Mouse (Mus musculus) liver, adult (tissue): ENCODE results near the gene Fnbp1l.

Source experiments
- GATA4 ChIP-seq: IDR thresholded peaks from 2 replicates; pipeline ENCODE4 v1.6.1; 2014; ENCODE audit warnings: mild to moderate bottlenecking, low read length; ENCODE audit not compliant: insufficient replicate concordance

Gene Fnbp1l

DNA sequence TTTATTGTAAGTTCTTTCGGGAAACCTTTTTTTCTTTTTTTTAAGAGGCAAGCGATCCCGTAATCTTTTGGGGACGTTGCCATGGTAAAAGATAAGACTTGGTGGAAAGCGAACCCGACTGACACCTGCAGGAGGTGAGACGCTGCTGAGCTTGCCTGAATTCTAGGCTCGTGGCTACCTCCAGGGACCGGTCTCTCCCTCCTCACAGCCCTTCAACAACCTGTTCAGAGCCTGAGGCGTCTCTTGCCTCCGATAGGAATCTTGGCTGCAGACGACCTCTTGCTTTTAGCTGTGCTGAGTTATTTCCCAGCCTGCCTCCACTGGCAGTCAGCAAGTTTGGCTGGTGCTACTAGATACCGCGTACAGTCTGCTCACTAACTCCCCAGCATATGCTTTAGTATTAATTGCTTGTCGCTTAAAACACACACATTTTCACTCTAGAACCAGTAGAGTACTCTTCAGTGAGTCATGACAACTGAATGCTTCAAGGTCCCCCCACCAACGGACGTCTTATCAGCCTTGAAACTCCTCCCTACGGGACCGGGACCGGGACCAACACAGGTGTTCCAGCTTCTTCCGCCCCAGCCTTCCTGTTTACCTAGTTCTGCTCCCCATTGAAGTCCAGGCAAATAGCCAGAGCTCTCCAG lies 893 bp upstream of the Fnbp1l start:
- peak; percentile 55; the same call in 1 of the 2 replicates for TF ChIP-seq GATA4

DNA sequence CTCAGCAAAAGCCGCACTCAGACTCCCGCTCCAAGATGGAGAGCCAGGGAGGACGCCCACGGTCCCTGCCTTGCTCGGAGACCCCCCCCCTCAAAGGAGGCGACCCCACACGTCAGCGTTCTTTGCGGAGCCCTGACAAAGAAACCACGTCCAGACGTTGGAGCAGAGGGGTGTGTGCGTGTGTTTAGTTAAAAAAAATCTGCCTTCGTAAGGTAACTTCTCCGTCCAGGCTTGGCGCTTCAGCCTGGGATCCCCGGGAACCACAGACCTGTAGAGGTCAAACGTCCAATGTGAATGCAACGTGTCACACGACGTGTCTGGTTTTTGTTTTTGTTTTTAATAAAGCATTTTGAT lies 393 bp upstream of the Fnbp1l start:
- TF ChIP-seq GATA4 = no peak

DNA sequence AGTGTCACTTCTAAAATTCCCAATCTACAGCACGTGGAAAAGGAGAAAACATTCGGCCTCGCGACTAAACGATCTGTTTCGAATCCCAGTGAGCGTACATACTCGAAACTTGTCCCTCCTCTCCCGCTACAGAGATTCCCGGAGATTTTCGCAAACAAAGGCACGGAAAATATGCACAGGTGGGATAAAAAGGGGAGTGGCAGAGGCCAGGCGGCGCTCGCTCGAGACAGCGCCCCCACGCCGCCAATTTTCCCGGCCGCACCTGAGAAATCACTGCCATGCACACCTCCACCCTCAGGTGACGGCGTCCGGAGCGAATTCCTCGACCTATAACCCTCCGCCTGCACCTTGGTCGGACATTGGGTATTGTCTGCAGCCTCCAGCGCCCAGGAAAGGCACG lies 1.1 kb downstream of the Fnbp1l start:
- TF ChIP-seq GATA4 = no peak

DNA sequence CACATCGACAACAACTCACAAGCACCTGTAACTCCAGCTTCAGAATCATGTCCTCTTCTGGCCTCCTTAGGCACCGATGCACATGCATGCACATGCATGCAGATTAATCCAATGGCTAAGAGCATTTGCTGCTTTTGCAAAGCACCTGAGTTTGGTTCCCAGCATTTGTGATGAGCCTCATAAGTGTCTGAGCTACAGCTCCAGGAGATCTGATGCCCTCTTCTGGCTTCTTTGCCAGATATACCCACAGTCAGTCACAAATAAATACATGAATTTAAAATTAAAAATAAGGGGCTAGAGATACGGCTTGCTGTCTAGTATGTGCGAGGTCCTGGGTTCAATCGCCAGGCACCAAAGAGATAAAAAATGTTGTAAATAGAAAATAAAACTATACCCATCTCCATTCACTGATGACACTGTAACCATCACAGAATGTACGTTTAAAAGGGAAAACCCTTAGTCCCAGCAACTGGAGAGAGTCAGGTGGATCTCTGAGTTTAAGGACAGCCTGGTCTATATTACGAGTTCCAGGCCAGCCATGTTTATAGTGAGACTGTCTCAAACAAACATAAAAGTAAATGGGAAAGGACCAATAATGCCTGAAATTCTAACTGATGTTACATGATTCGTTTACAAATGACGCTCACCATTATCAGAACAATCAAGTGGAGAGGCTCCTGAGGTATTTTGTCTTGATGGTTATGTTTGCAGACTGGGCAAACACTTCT lies 1.7 kb downstream of the Fnbp1l start:
- TF ChIP-seq GATA4 = no peak

DNA sequence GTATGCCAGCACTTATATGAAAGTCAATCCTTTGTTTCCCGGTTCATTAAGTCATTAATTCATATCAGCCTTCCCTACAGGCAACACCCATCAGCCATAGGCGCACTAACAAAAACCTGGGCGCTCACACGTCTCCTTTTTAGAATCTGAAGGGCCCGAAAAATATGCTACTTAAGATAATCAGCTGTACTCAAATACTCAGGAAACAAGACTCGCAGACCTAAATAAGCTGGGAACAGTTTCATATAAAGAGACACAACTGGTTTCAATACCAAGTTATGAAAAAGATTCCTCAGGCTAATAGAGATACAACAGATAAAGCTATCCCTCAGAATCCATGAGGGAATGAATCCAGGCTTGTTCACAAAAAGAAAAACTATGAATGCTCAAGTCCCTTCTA lies 7.0 kb downstream of the Fnbp1l start:
- TF ChIP-seq GATA4 = no peak

DNA sequence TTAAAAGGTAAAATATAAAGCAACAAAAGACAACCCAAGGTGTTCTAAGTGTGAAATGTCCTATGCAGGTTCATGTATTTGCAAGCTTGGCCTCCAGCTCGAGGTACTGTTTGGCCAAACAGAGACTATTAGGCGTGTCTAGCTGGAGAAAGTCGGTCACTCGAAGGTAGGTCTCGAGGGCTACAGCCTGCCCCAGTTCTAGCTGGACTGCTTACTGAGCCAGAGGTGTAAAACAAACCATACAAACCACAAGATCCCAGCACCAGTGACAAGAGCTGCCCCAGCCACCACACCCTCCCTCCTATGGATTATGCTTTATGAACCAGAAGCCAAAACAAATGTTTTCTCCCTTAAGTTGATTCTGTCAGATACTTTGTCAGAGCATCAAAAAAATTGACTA lies 7.8 kb downstream of the Fnbp1l start:
- TF ChIP-seq GATA4 = no peak

DNA sequence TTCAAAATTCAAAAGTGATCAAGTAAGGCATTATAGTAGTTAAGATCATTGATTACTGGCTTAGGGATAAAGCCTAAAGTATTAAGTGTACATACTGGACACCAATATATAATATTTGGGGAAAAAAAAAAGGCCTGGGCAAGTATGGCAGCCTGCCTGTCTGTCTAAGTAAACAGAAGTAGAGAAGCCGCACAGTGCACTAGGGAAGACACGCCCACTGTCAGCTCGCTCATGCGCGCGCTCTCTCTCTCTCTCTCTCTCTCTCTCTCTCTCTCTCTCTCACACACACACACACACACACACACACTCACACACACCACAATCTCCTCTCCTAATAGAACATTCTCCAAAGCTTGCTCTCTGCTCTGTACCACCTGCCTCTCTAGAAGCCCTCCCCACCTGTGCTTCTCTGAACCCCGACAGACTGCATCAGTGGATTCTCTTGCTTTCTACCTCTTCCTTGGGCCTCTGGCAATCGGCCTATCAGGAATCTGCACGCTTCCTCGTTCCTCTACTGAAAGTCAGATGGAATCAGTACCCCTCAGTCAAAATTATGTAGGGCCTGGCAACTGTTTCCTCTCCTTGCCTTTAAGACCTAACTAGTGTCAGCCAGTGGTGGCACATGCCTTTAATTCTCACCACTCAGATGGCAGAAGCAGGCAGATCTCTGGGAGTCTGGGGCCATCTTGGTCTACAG lies 13.3 kb downstream of the Fnbp1l start:
- no peak for TF ChIP-seq GATA4

DNA sequence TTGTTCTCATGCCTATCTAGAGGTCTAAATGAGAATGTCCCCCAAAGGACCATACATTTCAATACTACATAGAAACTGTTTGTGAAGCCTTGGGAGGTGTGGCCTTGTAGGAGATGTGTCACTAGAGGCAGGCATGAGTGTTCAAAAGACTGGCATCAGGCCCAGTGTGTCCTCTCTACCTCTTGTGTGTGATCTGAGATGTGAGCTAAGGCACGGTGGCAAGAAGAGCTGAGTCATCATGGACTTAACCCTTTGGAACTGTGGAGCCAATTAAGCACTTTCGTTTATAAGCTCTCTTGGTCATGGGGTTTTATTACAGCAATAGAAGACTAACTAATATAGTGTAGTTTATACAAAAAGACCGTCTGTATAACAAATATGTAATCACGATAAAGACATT lies 16.3 kb downstream of the Fnbp1l start:
- TF ChIP-seq GATA4 = no peak

DNA sequence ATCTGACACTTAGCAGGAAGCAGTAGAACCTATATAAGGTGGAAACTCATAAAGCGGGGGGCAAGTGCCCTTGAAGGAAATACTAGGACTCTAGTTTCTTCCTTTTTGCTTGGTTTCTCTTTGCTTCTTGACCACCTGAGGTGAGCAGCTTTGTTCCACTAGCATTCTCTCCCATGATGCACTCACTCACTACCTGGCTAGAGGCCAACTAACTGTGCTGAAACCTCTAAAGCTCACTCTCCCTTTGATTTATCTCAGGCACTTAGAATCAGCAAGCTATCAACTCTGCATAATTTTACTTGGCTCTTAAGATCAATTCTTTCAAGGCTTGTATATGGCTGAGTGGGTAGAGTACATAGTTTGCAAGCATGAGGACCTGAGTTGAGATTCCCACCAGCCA lies 17.1 kb downstream of the Fnbp1l start:
- no peak for TF ChIP-seq GATA4

DNA sequence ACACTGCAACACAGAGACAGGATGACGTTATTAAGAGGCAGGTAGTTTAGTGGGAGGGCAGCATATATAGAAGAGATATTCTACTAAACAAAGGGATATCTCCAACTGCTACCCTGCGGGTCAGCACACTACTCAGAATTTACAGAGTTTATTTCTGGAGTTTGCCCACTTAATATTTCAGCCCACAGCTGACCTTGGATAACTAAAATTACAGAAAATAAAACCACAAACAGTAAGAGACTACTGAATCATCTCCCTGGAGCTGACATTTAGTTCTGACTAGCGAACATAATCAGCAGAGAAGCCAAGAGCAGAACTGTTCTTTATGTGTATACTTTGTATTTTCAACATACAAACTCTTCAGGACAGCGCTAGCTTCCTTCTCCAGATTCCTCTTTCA lies 20.2 kb downstream of the Fnbp1l start:
- TF ChIP-seq GATA4 = no peak

DNA sequence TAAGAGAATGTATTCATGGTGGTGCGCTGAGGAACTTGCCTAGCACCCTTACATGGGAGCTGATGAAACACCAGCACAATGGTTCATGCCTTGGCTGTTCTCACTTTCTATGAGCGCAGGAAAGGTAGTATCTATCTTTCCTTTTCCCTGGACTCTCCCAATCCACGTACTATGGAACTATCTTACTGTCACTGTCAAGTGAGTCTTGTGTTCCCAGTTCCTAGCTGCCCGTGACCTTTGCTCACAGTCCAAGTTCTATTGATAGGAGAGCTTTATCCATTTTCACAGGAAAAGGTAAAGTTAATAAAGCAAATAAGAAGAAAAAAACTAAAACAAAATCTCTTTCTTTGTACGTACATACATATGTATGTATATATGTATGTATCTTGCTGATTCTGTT lies 28.7 kb downstream of the Fnbp1l start:
- TF ChIP-seq GATA4 = peak; percentile 8; the same call in 1 of the 2 replicates

DNA sequence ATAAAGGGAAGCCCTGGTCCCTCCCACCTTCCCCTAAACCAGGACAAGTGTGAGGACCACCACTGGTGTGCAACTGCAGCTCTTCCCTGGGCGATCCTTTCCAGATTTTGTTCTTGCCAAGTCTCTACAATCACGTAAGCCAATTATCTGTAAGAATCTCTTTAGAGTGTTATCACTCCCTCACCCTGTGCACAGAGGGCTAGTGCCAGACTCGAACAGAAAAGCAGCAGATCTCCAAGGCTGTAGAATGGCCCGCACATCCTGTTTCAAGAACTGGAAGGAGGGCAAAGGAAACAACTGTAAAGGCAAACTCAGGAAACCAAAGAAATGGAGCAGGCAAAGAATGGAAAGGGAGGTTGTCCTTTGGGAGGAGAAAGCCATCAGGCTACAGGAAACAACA lies 29.2 kb downstream of the Fnbp1l start:
- no peak for TF ChIP-seq GATA4

DNA sequence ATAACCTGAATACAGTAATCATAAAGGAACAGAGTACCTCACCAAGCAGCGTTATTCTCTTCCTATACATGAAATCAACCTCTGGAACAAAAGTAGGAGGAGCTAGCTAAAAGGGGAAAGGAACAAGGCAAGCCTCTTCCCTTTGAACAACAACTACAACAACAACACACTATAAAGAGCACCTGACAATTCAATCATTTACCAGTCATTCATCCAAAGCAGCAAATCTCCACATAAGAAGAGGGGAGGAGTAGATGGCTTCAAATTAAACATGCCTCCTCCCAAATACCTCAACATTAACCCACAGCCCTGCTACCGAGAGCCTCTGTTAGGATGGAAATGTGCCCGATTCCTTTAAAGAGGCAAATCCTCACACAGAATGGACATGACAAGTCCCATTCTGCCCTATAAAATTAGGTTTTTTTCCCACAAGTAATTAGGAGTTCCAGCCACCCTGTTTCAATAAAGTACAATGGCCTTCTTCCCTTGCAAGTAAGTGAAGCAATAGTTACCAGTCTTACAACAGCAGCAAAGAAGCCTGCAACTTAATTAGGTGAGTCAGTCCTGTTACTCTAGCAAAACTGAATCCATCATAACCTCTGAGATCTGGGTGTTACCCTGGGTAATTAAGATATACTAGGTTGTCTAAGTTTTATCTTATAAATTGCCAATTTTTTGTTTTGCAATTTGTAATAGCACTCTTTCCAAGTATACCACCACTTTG lies 32.4 kb downstream of the Fnbp1l start:
- TF ChIP-seq GATA4 = no peak

DNA sequence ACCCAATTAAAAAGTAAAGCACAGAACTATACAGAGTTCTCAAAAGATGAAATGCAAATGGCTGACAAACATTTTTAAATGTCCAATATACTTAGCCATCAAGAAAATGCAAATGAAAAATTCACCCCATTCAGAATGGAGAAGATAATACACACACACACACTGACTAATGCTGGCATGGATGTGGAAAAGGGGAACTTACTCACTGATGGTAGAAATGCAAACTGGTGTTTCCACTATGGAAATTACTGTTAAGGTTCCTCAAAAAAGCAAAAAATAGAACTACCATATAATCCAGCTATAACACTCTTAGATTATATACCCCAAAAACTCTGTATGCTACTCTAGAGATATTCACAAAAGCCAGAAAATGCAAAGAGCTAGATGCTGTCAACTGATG lies 42.2 kb downstream of the Fnbp1l start:
- no peak for TF ChIP-seq GATA4

DNA sequence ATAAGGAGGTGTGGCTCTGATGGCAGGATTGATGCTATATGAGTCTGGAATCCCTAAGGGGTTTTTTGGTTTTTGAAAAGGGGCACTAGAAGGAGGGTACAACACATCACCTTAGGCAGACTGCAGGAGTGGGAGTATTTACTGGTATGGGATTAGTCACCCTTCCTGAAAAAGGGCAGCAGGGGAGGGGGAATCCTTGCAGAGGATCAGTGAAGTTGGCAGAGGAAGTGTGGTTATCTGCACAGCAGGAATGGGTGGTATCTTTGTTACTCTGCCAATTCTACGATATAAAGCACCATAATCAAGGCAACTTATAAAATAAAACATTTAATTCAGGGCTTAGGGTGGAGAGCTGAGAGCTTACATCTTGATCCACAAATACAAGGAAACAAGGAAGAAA lies 44.6 kb downstream of the Fnbp1l start:
- TF ChIP-seq GATA4 = no peak

DNA sequence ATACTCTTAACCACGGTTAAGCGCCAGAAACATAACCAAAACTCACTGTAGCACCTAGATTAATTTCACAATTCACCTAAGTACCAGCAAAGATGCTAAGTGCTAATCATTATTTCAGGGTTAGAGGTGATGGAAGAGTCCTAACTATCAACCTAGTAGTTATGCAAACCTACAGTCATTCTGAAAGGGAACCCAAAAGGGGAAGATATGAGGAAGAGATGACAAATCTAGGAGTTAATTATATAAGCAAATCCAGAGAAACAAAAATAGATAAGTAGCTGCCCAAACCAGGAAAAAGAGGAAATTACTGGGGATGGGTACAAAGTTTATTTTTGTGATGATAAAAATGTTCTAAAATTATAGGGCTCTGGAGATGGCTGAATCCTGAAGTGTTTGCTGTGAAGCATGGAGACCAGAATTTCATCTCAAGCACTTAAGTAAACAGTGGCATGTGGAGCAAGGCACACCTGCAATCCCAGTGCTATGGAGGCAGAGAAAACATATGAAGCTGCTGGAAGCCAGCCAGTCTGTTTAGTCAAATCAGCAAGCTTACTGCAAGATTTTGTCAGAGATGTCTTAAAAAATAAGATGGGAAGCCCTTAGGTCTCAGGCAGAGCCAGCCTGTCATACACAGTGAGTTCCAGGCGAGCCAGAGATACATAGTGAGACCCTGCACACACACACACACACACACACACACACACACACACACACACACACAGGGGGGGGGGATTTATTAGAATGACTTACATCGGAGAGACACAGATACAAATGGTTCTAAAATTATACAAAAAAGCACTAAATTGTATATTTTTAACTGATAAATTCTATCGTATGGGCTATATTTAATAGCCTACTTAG lies 45.9 kb downstream of the Fnbp1l start:
- no peak for TF ChIP-seq GATA4
